Comparison of ENCODE assay signal across 18 mouse cellular contexts in genomic region chr2:92903650-92904049, GRCm38 (mm10). TPM values are rescaled to one million over a fixed set of nuclear protein-coding genes. Genes with fewer than 3 reads are reported as not detected.
DNase-seq lines count a peak whose midpoint lies in the region; ATAC-seq and TF ChIP-seq lines count a peak whose summit lies in the region.
"Had no signal": no experiment of that assay in that cellular context is flagged by ENCODE, and none has a peak within 500 bp of the region (broad histone marks: within the 10 kb centered on the region; RNA-seq: fewer than 3 reads in every experiment).

No protein-coding gene starts in this region.

- H3ac ChIP-seq in myocyte (ENCODE audit: control insufficient read depth, insufficient read length) = no peak overlapping the region

- H3K36me3 ChIP-seq in forebrain, embryonic 13.5 days (ENCODE audit: poor library complexity, severe bottlenecking) = no peaks in the 10 kb centered on the region
- no peaks in the 10 kb centered on the region for H3K36me3 ChIP-seq in forebrain, embryonic 12.5 days (replicated peaks)
- no peaks in the 10 kb centered on the region for H3K36me3 ChIP-seq in midbrain, embryonic 15.5 days (replicated peaks)
- H3K36me3 ChIP-seq in midbrain, postnatal 0 days (ENCODE audit: insufficient read depth, low read length) = no peaks in the 10 kb centered on the region
- no peaks in the 10 kb centered on the region for H3K36me3 ChIP-seq in myocyte (ENCODE audit: control insufficient read depth, insufficient read depth)
- H3K36me3 ChIP-seq: embryonic facial prominence, embryonic 13.5 days; embryonic facial prominence, embryonic 15.5 days; forebrain, embryonic 10.5 days had no signal

- TF ChIP-seq POLR2A in myocyte (IDR thresholded peaks at IDR 0.05; ENCODE audit: insufficient read length, low read depth) = no peak

- no peaks in the 10 kb centered on the region for H3K9me3 ChIP-seq in forebrain, embryonic 13.5 days (replicated peaks)
- H3K9me3 ChIP-seq in forebrain, embryonic 12.5 days = no peaks in the 10 kb centered on the region
- H3K9me3 ChIP-seq in midbrain, embryonic 15.5 days = no peaks in the 10 kb centered on the region
- no peaks in the 10 kb centered on the region for H3K9me3 ChIP-seq in midbrain, postnatal 0 days (ENCODE audit: low read length)
- H3K9me3 ChIP-seq: embryonic facial prominence, embryonic 13.5 days; embryonic facial prominence, embryonic 15.5 days; forebrain, embryonic 10.5 days had no signal

- H3K4me1 ChIP-seq in forebrain, embryonic 13.5 days = no peaks in the 10 kb centered on the region
- peaks cover 3% of the 10 kb centered on the region; the same call in 1 of the 2 replicates for H3K4me1 ChIP-seq in forebrain, embryonic 12.5 days
- peaks cover 5% of the 10 kb centered on the region; the same call in 1 of the 2 replicates for H3K4me1 ChIP-seq in midbrain, embryonic 15.5 days
- no peaks in the 10 kb centered on the region for H3K4me1 ChIP-seq in midbrain, postnatal 0 days (ENCODE audit: insufficient read depth, low read length)
- H3K4me1 ChIP-seq: embryonic facial prominence, embryonic 13.5 days; embryonic facial prominence, embryonic 15.5 days had no signal

- WGBS in forebrain, embryonic 13.5 days = 80% methylated on average over 13 of the region's 13 CpGs
- whole genome bisulfite sequencing in forebrain, embryonic 12.5 days = 82% methylated on average over 13 of the region's 13 CpGs
- 78% methylated on average over 13 of the region's 13 CpGs for WGBS in midbrain, embryonic 15.5 days
- 79% methylated on average over 13 of the region's 13 CpGs for WGBS in midbrain, postnatal 0 days

- no peaks in the 10 kb centered on the region for H3K79me2 ChIP-seq in myocyte (ENCODE audit: control insufficient read depth, insufficient read depth)

- H3K4me2 ChIP-seq in forebrain, embryonic 13.5 days = no peak overlapping the region
- no peak overlapping the region for H3K4me2 ChIP-seq in forebrain, embryonic 12.5 days
- H3K4me2 ChIP-seq in midbrain, embryonic 15.5 days = no peak overlapping the region
- H3K4me2 ChIP-seq in midbrain, postnatal 0 days (ENCODE audit: low read depth, low read length, poor library complexity, severe bottlenecking) = no peak overlapping the region
- no peak overlapping the region for H3K4me2 ChIP-seq in myocyte (ENCODE audit: low read depth)
- H3K4me2 ChIP-seq: embryonic facial prominence, embryonic 13.5 days; embryonic facial prominence, embryonic 15.5 days had no signal

- no peak overlapping the region for H3K9ac ChIP-seq in forebrain, embryonic 13.5 days
- H3K9ac ChIP-seq in forebrain, embryonic 12.5 days = no peak overlapping the region
- H3K9ac ChIP-seq in midbrain, embryonic 15.5 days = no peak overlapping the region
- H3K9ac ChIP-seq in midbrain, postnatal 0 days (replicated peaks; ENCODE audit: low read length, poor library complexity, severe bottlenecking) = no peak overlapping the region
- H3K9ac ChIP-seq: embryonic facial prominence, embryonic 13.5 days; embryonic facial prominence, embryonic 15.5 days had no signal

- no peak overlapping the region for H3K4me3 ChIP-seq in forebrain, embryonic 13.5 days
- no peak overlapping the region for H3K4me3 ChIP-seq in forebrain, embryonic 12.5 days (replicated peaks)
- H3K4me3 ChIP-seq in layer of hippocampus, adult 2 months = no peak overlapping the region
- H3K4me3 ChIP-seq in midbrain, embryonic 15.5 days = no peak overlapping the region
- no peak overlapping the region for H3K4me3 ChIP-seq in midbrain, postnatal 0 days (ENCODE audit: low read depth, low read length)
- H3K4me3 ChIP-seq in myocyte = no peak overlapping the region
- H3K4me3 ChIP-seq: embryonic facial prominence, embryonic 13.5 days; embryonic facial prominence, embryonic 15.5 days; erythroblast, embryonic 14.5 days; forebrain, embryonic 10.5 days had no signal

- no peaks in the 10 kb centered on the region for H3K27me3 ChIP-seq in forebrain, embryonic 13.5 days
- 0 out of 2 replicates have a peak, but pooled peaks cover 11% of the 10 kb centered on the region for H3K27me3 ChIP-seq in forebrain, embryonic 12.5 days
- no peaks in the 10 kb centered on the region for H3K27me3 ChIP-seq in midbrain, embryonic 15.5 days (replicated peaks)
- no peaks in the 10 kb centered on the region for H3K27me3 ChIP-seq in midbrain, postnatal 0 days (ENCODE audit: insufficient read depth, low read length)
- H3K27me3 ChIP-seq in myocyte (ENCODE audit: control insufficient read depth, insufficient read depth, insufficient read length) = peaks cover 7% of the 10 kb centered on the region
- H3K27me3 ChIP-seq: embryonic facial prominence, embryonic 15.5 days had no signal

- no peak for DNase-seq in layer of hippocampus, adult 2 months (ENCODE audit: low spot score in 2 of 2)
- DNase-seq in layer of hippocampus, adult 8-10 months (ENCODE audit: low spot score in 2 of 2) = no peak
- DNase-seq in midbrain, postnatal 0 days (ENCODE audit: low spot score) = no peak
- DNase-seq in neural tube, embryonic 10.5 days (ENCODE audit: extremely low spot score, low spot score) = no peak
- DNase-seq: adrenal gland, adult 8-10 months; adrenal gland, postnatal 25 days had no signal

- ATAC-seq in forebrain, embryonic 13.5 days = 0 out of 2 replicates have a peak, but pooled peaks have one; percentile 4
- no peak for ATAC-seq in forebrain, embryonic 12.5 days (ENCODE audit: low FRiP score)
- ATAC-seq in midbrain, embryonic 15.5 days (replicated peaks) = 0 out of 2 replicates have a peak, but pooled peaks have one; percentile 10
- no peak for ATAC-seq in midbrain, postnatal 0 days (ENCODE audit: low FRiP score)
- ATAC-seq: activated CD4-positive, CD25-positive, alpha-beta regulatory T cell, adult 4 months; Patski had no signal

- H3K27ac ChIP-seq in forebrain, embryonic 13.5 days = no peak overlapping the region
- no peak overlapping the region for H3K27ac ChIP-seq in forebrain, embryonic 12.5 days
- H3K27ac ChIP-seq in layer of hippocampus, adult 2 months = 0 out of 2 replicates have a peak overlapping the region, but pooled peaks have one; percentile 5
- H3K27ac ChIP-seq in midbrain, embryonic 15.5 days = no peak overlapping the region
- H3K27ac ChIP-seq in midbrain, postnatal 0 days (ENCODE audit: low read depth, low read length) = no peak overlapping the region
- H3K27ac ChIP-seq: embryonic facial prominence, embryonic 13.5 days; embryonic facial prominence, embryonic 15.5 days; forebrain, embryonic 10.5 days had no signal

- TF ChIP-seq CTCF in layer of hippocampus, adult 2 months (conservative IDR thresholded peaks at IDR 0.05) = no peak
- no peak for TF ChIP-seq CTCF in midbrain, postnatal 0 days (IDR thresholded peaks at IDR 0.05)

TF ChIP-seq in myocyte, 11 proteins besides CTCF, POLR2A, EP300 and RAD21:
- TF ChIP-seq USF1 (IDR thresholded peaks at IDR 0.05; ENCODE audit: low read depth) = peak; percentile 60
- TF ChIP-seq MYOG (IDR thresholded peaks at IDR 0.05; ENCODE audit: control insufficient read depth in 1 of 3, insufficient read depth in 1 of 3, insufficient read length in 2 of 3, low read depth in 2 of 3) = no peak

RNA-seq across cellular contexts. Expression of gene Syt13, which starts 11.2 kb away (rescaled TPM):
- polyA plus RNA-seq in forebrain, embryonic 13.5 days (2015; fragmentation: Nextera tagmentation; extraction: Ambion mirVana) = 18.5 and 37.1 TPM in 2 replicates
- polyA plus RNA-seq in forebrain, embryonic 12.5 days (2016; fragmentation: Nextera tagmentation; extraction: Ambion mirVana) = 13.8 and 15.4 TPM in 2 replicates
- total RNA-seq in layer of hippocampus, adult 2 months (2021) = 100 to 1,000 TPM; 153 to 163 TPM
- total RNA-seq in layer of hippocampus, adult 8-10 months (2022) = 100 to 1,000 TPM; 125 to 148 (median 136) TPM
- polyA plus RNA-seq in midbrain, embryonic 15.5 days (2015; fragmentation: Nextera tagmentation; extraction: Ambion mirVana) = 85.8 and 88.7 TPM in 2 replicates
- total RNA-seq in midbrain, postnatal 0 days (2014; rRNA removed) = 188 and 190 TPM in 2 replicates
- polyA plus RNA-seq in midbrain, postnatal 0 days (2015; fragmentation: Nextera tagmentation; extraction: Ambion mirVana) = 106 and 107 TPM in 2 replicates
- polyA plus RNA-seq in myocyte (2012; fragmentation: generic; extraction: Trizol) = 49.7 TPM
- total RNA-seq: common myeloid progenitor, adult 5-6 weeks; MEL had no signal
- polyA plus RNA-seq: activated CD4-positive, CD25-positive, alpha-beta regulatory T cell, adult 4 months; erythroblast, embryonic 14.5 days had no signal

Comparison
In these comparisons a context has a peak if more than half of its experiments do, and no peak if none do; other contexts are left out.
1. ATAC-seq: peak in forebrain, embryonic 13.5 days (single experiment) and midbrain, embryonic 15.5 days (single experiment); none in forebrain, embryonic 12.5 days (single experiment) and midbrain, postnatal 0 days (single experiment).